Mouse (Mus musculus) lung, embryonic 15.5 days (tissue): ENCODE results near the gene Fxyd4. TPM values are rescaled to one million over a fixed set of nuclear protein-coding genes. Genes with fewer than 3 reads are reported as not detected.
A peak's percentile ranks its signal among the peaks of the same experiment; 100 is the strongest.

Experiments
- ATAC-seq: fragments of 200-750 bp; cut with Nextera tagmentation; 2 replicates; pipeline ENCODE4 v1.8.0; 2017; ENCODE audit warnings: moderate number of reproducible peaks, borderline replicate concordance; ENCODE audit not compliant: low FRiP score, low TSS enrichment; ENCODE audit errors: extremely low read depth
- H3K27ac ChIP-seq: fragments of 300-500 bp; sonication (generic); 2 replicates; pipeline ENCODE4 v1.5.1; 2015; ENCODE audit warnings: moderate library complexity, mild to moderate bottlenecking, inconsistent platforms
- H3K27me3 ChIP-seq: fragments of 300-500 bp; sonication (generic); 2 replicates; pipeline ENCODE4 v1.6.1; 2015; ENCODE audit warnings: inconsistent platforms
- H3K36me3 ChIP-seq: fragments of 300-500 bp; sonication (generic); 2 replicates; pipeline ENCODE4 v1.6.1; 2015; ENCODE audit warnings: inconsistent platforms
- H3K4me1 ChIP-seq: fragments of 300-500 bp; sonication (generic); 2 replicates; pipeline ENCODE4 v1.6.1; 2015; ENCODE audit warnings: inconsistent platforms
- H3K4me2 ChIP-seq: fragments of 300-500 bp; sonication (generic); 2 replicates; pipeline ENCODE4 v1.6.1; 2015; ENCODE audit warnings: inconsistent platforms, mild to moderate bottlenecking, moderate library complexity
- H3K4me3 ChIP-seq: fragments of 300-500 bp; sonication (generic); 2 replicates; pipeline ENCODE4 v1.5.1; 2015; ENCODE audit warnings: mild to moderate bottlenecking, inconsistent platforms
- H3K9ac ChIP-seq: fragments of 300-500 bp; sonication (generic); 2 replicates; pipeline ENCODE4 v1.6.1; 2015; ENCODE audit warnings: inconsistent platforms
- H3K9me3 ChIP-seq: fragments of 300-500 bp; sonication (generic); 2 replicates; pipeline ENCODE4 v1.6.1; 2016; ENCODE audit warnings: inconsistent platforms
- WGBS: fragments of 180-500 bp; shearing (Covaris S2); methylation state at CpG from one replicate; pipeline ENCODE4 v1.1.7; 2015; 5-methylcytosine and 5-hydroxymethylcytosine counted together
- polyA plus RNA-seq: library from polyadenylated mRNA; unstranded; fragments of >200 nt; fragmentation: Nextera tagmentation; extraction: Ambion mirVana; gene quantifications from 2 replicates; pipeline ENCODE4 v1.2.1, GENCODE M21; 2015

Fxyd4 gene
- polyA plus RNA-seq, 1 experiment from 2014 or later, result 5.2 TPM

DNA sequence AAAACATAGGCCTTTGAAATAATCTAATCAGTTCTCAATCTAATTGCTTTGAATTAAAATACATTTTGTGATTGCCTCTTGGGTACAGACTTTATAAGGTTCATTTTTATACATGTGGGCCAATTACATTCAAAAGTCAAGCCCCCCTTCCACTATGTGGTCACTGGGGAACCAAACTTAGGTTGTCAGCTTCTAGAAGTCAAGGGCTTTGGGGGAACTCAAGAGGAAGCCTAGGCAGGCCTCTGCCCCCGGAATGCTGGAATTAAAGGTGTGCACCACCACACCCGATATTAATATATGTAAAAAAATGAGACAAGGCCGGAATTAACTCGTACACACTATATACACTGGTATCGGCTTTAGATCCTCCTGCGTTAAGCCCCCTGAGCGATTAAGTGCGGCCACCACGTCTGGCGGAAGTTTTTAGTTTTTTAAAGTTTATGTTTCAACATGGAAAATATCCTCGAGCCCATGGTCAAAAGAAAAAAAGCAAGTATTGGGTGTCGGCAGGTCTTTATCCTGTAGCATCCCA is 21.2 kb downstream of the Fxyd4 start:
- peaks cover 42% of the 10 kb centered on the region for H3K4me1 ChIP-seq
- H3K4me3 ChIP-seq, result peak overlapping the region; percentile 77
- ATAC-seq, result no peak
- H3K9me3 ChIP-seq, result no peaks in the 10 kb centered on the region
- under 1% methylated on average over 12 of the region's 12 CpGs for WGBS
- peak overlapping the region; percentile 99 for H3K27ac ChIP-seq
- peak overlapping the region; percentile 72 for H3K4me2 ChIP-seq
- H3K9ac ChIP-seq, result peak overlapping the region; percentile 78
- H3K36me3 ChIP-seq, result peaks cover 8% of the 10 kb centered on the region; the same call in 1 of the 2 replicates
- H3K27me3 ChIP-seq, result no peaks in the 10 kb centered on the region

DNA sequence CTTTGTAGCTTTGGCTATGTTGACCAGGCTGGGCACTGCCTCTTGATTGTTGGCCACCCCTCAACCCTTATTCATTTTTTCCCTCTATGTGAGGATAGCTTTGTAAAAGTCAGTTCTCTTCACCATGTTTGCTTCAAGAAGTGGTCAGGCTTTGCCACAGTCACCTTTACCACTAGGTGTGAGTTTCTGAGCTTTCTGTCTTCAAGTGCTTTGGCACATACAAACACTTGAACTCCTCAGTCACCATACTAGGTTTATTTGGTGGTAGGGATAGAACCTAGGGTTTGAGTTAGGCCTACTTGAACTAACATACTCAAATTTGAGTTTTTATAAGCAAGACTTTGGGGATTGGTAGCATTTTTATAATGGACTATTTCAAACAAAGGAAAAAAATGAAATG is 23.0 kb downstream of the Fxyd4 start:
- H3K27me3 ChIP-seq, result no peaks in the 10 kb centered on the region
- no peaks in the 10 kb centered on the region for H3K9me3 ChIP-seq
- H3K9ac ChIP-seq, result no peak overlapping the region
- H3K4me2 ChIP-seq, result no peak overlapping the region
- ATAC-seq, result no peak
- H3K4me1 ChIP-seq, result peaks cover 50% of the 10 kb centered on the region
- H3K4me3 ChIP-seq, result no peak overlapping the region
- no peak overlapping the region for H3K27ac ChIP-seq
- peaks cover 8% of the 10 kb centered on the region; the same call in 1 of the 2 replicates for H3K36me3 ChIP-seq

DNA sequence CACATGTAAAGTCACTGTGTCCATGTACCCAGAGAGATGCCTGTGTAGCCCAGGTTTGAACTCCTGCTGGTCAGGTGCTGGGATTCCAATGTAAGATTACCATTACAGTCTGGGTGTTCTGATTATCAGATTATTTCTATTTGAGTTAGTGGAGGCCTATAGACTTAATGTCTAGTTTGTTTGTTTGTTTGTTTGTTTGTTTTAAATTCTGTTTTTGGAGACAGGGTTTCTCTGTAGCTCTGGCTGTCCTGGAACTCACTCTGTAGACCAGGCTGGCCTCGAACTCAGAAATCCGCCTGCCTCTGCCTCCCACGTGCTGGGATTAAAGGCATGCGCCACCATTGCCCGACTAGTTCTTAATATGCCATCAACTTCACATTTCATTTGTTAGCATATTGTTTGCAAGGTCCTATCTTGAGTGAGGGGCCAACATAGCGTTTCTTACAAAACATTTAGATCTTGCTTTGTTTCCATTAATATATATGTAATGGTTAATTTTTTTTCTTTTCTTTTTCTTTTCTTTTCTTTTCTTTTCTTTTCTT is 27.3 kb downstream of the Fxyd4 start:
- Histone ChIP-seq H3K4me1 (peaks cover 42% of the 10 kb centered on the region), H3K27me3 (no peaks in the 10 kb centered on the region), H3K4me2 (peak overlapping the region; percentile 68; the same call in 1 of the 2 replicates)

DNA sequence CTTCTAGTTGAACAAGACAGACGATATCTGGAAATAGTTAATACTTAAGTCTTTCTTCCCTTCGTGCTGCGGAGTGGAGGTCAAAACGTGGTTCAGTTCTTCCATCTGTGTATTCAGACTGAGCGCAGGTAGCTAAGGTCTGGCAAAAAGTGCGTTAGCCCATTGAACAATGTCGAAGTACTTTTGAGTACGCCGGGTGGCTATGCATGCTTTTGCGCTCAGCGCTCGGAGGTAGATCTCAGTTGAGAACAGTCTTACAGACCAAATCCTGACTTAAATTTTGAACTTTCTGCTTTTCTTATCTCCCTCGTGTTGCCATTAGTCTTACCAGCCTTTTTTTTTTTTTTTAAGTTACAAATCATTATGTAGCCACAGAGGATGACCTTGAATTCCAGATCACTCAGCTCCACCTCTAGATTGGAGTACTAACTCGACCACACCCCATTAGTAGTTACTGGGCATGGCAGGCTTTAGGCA is 29.0 kb downstream of the Fxyd4 start:
- Histone ChIP-seq H3K4me3 (peak overlapping the region; percentile 100), H3K9me3 (no peaks in the 10 kb centered on the region), H3K4me1 (peaks cover 38% of the 10 kb centered on the region), H3K9ac (peak overlapping the region; percentile 99), H3K36me3 (peaks cover under 1% of the 10 kb centered on the region; the same call in 1 of the 2 replicates), H3K4me2 (peak overlapping the region; percentile 68), H3K27me3 (no peaks in the 10 kb centered on the region), H3K27ac (peak overlapping the region; percentile 99)
- ATAC-seq, result no peak
- under 1% methylated on average over 14 of the region's 14 CpGs for WGBS

More for the DNA sequence above, 27.3 kb downstream of the Fxyd4 start:
- H3K4me3 ChIP-seq, result peak overlapping the region; percentile 100; the same call in 1 of the 2 replicates
- WGBS, result 74% methylated on average over 6 of the region's 6 CpGs
- no peak overlapping the region for H3K9ac ChIP-seq
- no peak overlapping the region for H3K27ac ChIP-seq
- H3K36me3 ChIP-seq, result peaks cover 3% of the 10 kb centered on the region; the same call in 1 of the 2 replicates
- no peaks in the 10 kb centered on the region for H3K9me3 ChIP-seq
- ATAC-seq, result no peak

DNA sequence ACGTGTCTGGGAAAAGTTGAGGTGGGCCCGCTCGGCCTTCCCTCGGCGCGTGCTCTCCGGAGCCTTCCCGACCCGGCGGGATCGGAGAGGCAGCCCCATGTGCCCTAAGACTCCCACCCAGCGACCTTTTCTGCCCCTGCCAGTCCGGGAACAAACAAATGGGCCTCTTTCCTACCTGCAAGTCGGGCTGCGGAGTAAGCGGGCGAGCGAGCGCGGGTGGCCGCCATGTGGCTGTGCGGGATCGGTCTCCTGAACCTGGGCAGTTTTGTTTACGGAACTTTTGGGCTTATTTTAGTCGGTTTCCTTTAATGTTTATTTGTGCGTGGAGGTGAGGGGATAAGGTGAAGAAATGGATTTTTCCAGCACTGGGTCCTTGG is 29.5 kb downstream of the Fxyd4 start:
- no peaks in the 10 kb centered on the region for H3K36me3 ChIP-seq
- 0% methylated on average over 26 of the region's 26 CpGs for WGBS
- no peaks in the 10 kb centered on the region for H3K9me3 ChIP-seq
- peak overlapping the region; percentile 100 for H3K4me3 ChIP-seq
- ATAC-seq, result no peak; the same call in 1 of the 2 replicates
- H3K27me3 ChIP-seq, result no peaks in the 10 kb centered on the region
- H3K27ac ChIP-seq, result peak overlapping the region; percentile 99
- peak overlapping the region; percentile 68 for H3K4me2 ChIP-seq
- H3K9ac ChIP-seq, result peak overlapping the region; percentile 99
- H3K4me1 ChIP-seq, result peaks cover 33% of the 10 kb centered on the region

DNA sequence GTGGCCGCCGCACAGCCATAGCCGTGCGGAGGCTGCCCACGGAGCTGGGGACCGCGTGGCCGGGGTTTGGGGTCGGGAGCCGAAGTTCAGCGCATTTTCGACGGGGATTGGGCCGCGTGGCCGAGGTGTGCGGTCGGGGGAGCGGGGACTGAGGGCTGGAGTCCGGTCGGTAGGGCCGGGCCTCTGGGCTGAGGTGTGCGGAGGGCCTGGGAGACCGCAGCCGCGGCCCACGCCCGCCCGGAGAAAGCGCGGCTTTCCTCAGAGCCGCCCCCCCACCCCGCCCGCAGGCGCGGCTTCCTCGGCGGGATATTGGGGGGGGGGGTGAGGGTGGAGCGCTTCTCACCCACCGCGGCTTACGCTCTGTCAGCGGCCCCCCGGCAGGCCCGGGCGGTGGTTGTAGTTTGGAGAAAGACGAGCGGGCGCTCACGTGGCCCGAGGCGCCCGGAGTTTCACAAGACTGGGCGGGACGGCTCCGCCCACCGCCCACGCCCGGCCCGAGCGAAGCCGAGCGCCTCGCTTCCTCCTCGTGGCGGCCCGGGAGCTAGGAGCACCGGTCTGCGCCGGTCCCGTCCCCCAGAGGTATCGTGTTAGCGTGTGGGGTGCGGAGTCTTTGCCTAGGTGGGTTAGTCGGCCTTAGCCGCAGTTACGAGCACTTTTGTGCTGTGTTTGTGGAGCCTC is 30.1 kb downstream of the Fxyd4 start:
- peak overlapping the region; percentile 100 for H3K4me3 ChIP-seq
- no peaks in the 10 kb centered on the region for H3K9me3 ChIP-seq
- peak overlapping the region; percentile 99 for H3K27ac ChIP-seq
- no peaks in the 10 kb centered on the region for H3K36me3 ChIP-seq
- peak overlapping the region; percentile 99 for H3K9ac ChIP-seq
- no peaks in the 10 kb centered on the region for H3K27me3 ChIP-seq
- peak; percentile 82 for ATAC-seq
- peaks cover 33% of the 10 kb centered on the region for H3K4me1 ChIP-seq
- WGBS, result under 1% methylated on average over 61 of the region's 77 CpGs
- peak overlapping the region; percentile 68 for H3K4me2 ChIP-seq

DNA sequence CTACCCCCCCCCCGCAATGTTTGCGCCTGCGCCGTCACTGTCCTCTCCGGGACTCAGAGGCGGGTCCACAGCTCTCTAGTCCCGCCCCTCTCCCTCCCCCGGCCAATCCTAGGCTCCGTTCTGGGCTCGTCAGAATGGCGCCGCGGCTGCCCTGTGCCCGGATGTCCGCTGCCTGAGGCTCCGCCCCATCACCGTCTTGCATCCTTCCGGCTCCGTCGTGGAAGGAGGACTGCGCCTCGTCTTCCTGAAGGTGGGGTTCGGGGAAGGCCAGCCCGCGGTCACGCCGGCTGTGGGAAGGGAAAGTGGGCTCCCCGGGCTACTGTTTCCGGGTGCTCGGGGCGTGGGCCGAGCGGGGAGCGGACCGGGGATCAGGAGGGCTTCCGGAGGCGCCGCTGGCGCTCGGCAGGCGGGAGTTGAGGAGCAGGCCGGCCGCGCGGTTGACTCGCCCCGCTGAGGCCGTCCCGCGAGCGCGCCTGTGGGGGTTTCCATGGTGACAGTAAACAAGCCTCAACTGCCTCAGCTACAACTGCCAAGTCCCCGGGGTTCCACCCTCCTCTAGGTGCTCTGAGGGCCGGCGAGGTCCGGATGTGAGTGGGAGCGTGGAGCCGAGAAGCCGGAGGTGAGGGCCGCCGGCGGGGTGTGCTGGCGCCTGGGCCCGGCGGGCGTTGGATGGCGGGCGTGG is 30.8 kb downstream of the Fxyd4 start:
- peak; percentile 97 for ATAC-seq
- under 1% methylated on average over 57 of the region's 68 CpGs for WGBS
- peak overlapping the region; percentile 68 for H3K4me2 ChIP-seq
- peaks cover 33% of the 10 kb centered on the region for H3K4me1 ChIP-seq
- H3K27me3 ChIP-seq, result no peaks in the 10 kb centered on the region
- peak overlapping the region; percentile 100 for H3K4me3 ChIP-seq
- H3K27ac ChIP-seq, result peak overlapping the region; percentile 99
- no peaks in the 10 kb centered on the region for H3K9me3 ChIP-seq
- peak overlapping the region; percentile 99 for H3K9ac ChIP-seq
- H3K36me3 ChIP-seq, result no peaks in the 10 kb centered on the region

DNA sequence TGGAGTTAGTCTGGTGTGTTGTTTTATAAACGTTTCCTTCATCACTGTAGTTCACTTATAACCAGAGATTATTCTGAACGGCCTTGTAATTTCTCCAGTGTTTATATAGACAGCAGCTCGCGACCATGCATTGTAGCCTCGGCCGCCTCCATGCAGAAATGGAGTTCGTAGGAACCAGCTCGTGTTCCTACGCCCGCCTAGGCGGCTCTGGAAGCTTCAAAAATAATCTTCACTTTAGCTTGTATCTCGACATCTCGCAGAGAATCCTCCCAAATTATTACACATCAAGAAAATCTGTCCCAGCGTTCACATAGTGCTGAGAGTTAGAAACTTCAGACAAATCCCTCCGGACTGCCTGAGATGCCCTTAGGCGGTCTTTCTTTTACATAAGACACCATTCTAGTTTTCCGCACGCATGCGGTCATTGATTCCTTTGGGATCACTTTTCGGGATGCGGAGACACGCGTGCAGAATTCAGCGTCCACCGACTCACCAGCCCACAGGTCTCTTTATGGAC is 31.4 kb downstream of the Fxyd4 start:
- peaks cover 29% of the 10 kb centered on the region for H3K4me1 ChIP-seq
- H3K4me2 ChIP-seq, result peak overlapping the region; percentile 56
- ATAC-seq, result peak; percentile 2; the same call in 1 of the 2 replicates
- H3K36me3 ChIP-seq, result no peaks in the 10 kb centered on the region
- H3K27ac ChIP-seq, result peak overlapping the region; percentile 86
- peak overlapping the region; percentile 100 for H3K4me3 ChIP-seq
- no peaks in the 10 kb centered on the region for H3K9me3 ChIP-seq
- WGBS, result under 1% methylated on average over 25 of the region's 25 CpGs
- H3K27me3 ChIP-seq, result no peaks in the 10 kb centered on the region
- peak overlapping the region; percentile 60 for H3K9ac ChIP-seq

DNA sequence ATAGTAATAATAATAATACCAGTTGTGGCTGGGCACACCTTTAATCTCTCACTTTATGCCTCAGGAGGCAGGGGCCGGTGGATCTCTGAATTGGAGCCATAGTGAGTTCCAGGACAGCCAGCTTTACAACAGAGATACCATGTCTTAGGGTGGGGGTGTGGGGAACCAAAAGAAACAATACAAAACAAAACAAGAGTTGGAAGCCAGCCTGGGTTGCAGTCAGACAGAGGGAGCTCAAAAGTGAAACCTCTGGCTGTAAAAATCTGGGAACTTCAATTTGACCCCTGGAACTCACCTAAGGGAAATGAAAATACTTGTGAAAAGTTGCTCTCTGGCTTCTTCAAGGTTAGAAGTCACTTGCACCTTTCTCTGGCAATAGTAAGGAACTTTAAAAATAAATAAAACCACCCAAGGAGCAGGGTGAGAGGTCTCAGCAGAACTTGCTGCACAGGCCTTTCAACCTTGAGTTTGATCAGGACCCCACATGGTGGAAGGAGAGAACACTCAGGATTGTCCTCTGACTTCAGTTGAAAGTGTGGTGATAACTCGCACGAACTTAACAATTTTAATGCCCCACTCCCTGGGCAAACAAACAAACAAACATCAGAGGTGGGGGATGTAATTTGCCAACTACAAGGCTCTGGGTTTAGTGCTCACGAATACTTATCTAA is 32.1 kb downstream of the Fxyd4 start:
- 19% methylated on average over 4 of the region's 4 CpGs for WGBS
- no peaks in the 10 kb centered on the region for H3K9me3 ChIP-seq
- peak overlapping the region; percentile 100 for H3K4me3 ChIP-seq
- peak overlapping the region; percentile 60 for H3K9ac ChIP-seq
- peak overlapping the region; percentile 56 for H3K4me2 ChIP-seq
- peak overlapping the region; percentile 86 for H3K27ac ChIP-seq
- ATAC-seq, result no peak
- H3K27me3 ChIP-seq, result no peaks in the 10 kb centered on the region
- no peaks in the 10 kb centered on the region for H3K36me3 ChIP-seq
- H3K4me1 ChIP-seq, result peaks cover 24% of the 10 kb centered on the region

DNA sequence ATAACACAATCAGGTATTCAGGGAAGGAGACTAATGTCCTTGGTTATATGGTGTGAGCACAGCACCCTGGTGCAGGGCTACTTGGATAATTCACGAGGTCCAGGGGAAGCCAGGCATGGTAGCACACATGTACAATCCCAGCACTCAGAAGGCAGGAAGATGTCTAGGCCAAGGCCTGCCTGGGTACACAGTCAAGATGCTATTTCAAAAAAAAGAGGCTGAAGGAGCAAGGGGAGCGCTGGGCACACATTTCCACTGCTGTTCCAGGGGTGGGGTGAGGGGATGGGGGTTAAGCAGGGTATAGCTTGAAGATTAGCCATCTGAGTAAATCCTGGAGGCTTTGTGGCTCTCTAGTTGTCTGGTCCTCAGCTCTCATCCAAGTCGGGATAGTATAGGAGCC is 33.7 kb downstream of the Fxyd4 start:
- H3K27me3 ChIP-seq, result no peaks in the 10 kb centered on the region
- no peak for ATAC-seq
- 76% methylated on average over 3 of the region's 3 CpGs for WGBS
- H3K36me3 ChIP-seq, result no peaks in the 10 kb centered on the region
- no peak overlapping the region for H3K4me3 ChIP-seq
- H3K9ac ChIP-seq, result no peak overlapping the region
- H3K4me1 ChIP-seq, result peaks cover 11% of the 10 kb centered on the region
- H3K9me3 ChIP-seq, result no peaks in the 10 kb centered on the region
- H3K27ac ChIP-seq, result no peak overlapping the region
- no peak overlapping the region for H3K4me2 ChIP-seq

DNA sequence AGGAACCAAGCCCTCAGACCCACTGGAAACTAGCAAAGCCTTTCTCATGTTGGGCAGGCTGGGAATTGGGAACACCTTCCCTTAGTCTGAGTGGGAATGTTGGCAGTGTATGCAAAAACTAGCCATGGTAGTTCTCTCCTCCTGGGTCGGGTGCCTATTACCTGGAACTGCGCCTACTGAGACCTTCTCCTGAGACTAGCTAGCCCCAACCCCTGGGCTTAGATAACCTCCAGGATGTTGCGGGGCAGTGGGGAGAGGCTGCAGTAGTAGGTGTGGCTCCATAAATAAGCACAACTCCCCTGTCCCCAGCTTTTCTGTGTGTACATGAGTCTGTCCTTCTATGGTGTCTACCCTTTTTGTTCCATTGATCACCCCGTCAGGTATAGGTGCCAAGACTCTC is 34.9 kb downstream of the Fxyd4 start:
- Histone ChIP-seq H3K4me3 (no peak overlapping the region), H3K4me1 (peaks cover 7% of the 10 kb centered on the region), H3K9me3 (no peaks in the 10 kb centered on the region), H3K36me3 (no peaks in the 10 kb centered on the region), H3K4me2 (no peak overlapping the region), H3K27ac (no peak overlapping the region), H3K27me3 (no peaks in the 10 kb centered on the region), H3K9ac (no peak overlapping the region)
- 73% methylated on average over 4 of the region's 4 CpGs for WGBS
- no peak for ATAC-seq
